Mouse (Mus musculus) heart, embryonic 15.5 days (tissue): ENCODE data around the gene Mgst3. TPM values are rescaled to one million over a fixed set of nuclear protein-coding genes. Genes with fewer than 3 reads are reported as not detected.
"Not testable (repeated sequence)": the region's sequence is repeated elsewhere in the genome, so short reads cannot be mapped to it uniquely, and the experiment has no call there.

ENCODE experiments used
- ATAC-seq: fragments of 200-750 bp; cut with Nextera tagmentation; replicated peaks from 2 replicates; pipeline ENCODE4 v1.8.0; 2017; ENCODE audit warnings: low read depth, moderate TSS enrichment; ENCODE audit not compliant: insufficient number of reproducible peaks, insufficient read depth, low FRiP score
- H3K27ac ChIP-seq: fragments of 300-500 bp; sonication (generic); 2 replicates; pipeline ENCODE4 v1.5.1; 2015; ENCODE audit warnings: mild to moderate bottlenecking, inconsistent platforms
- H3K27me3 ChIP-seq: fragments of 300-500 bp; sonication (generic); 2 replicates; pipeline ENCODE4 v1.6.1; 2015; ENCODE audit warnings: inconsistent platforms
- H3K36me3 ChIP-seq: fragments of 300-500 bp; sonication (generic); 2 replicates; pipeline ENCODE4 v1.6.1; 2015; ENCODE audit warnings: mild to moderate bottlenecking, inconsistent platforms
- H3K4me1 ChIP-seq: fragments of 300-500 bp; sonication (generic); replicated peaks from 2 replicates; pipeline ENCODE4 v1.6.1; 2015; ENCODE audit warnings: inconsistent platforms
- H3K4me2 ChIP-seq: fragments of 300-500 bp; sonication (generic); 2 replicates; pipeline ENCODE4 v1.6.1; 2015; ENCODE audit warnings: inconsistent platforms, mild to moderate bottlenecking, moderate library complexity
- H3K4me3 ChIP-seq: fragments of 300-500 bp; sonication (generic); 2 replicates; pipeline ENCODE4 v1.5.1; 2015; ENCODE audit warnings: mild to moderate bottlenecking, inconsistent platforms
- H3K9ac ChIP-seq: fragments of 300-500 bp; sonication (generic); 2 replicates; pipeline ENCODE4 v1.6.1; 2015; ENCODE audit warnings: mild to moderate bottlenecking, inconsistent platforms
- H3K9me3 ChIP-seq: fragments of 300-500 bp; sonication (generic); replicated peaks from 2 replicates; pipeline ENCODE4 v1.6.1; 2016; ENCODE audit warnings: inconsistent platforms
- WGBS: fragments of 180-500 bp; shearing (Covaris S2); methylation state at CpG from one replicate; pipeline ENCODE4 v1.1.7; 2015; ENCODE audit warnings: mixed read lengths; 5-methylcytosine and 5-hydroxymethylcytosine counted together
- polyA plus RNA-seq: library from polyadenylated mRNA; unstranded; fragments of >200 nt; fragmentation: Nextera tagmentation; extraction: Ambion mirVana; gene quantifications from 2 replicates; pipeline ENCODE4 v1.2.1, GENCODE M21; 2015

Gene Mgst3
- polyA plus RNA-seq, 1 experiment from 2014 or later: 154 TPM

- Histone ChIP-seq H3K36me3 (peaks cover 6% of the 10 kb centered on the region; the same call in 1 of the 2 replicates), H3K9ac (no peak overlapping the region), H3K27me3 (no peaks in the 10 kb centered on the region), H3K4me2 (no peak overlapping the region), H3K4me3 (no peak overlapping the region), H3K27ac (no peak overlapping the region), H3K9me3 (no peaks in the 10 kb centered on the region), H3K4me1 (peaks cover 4% of the 10 kb centered on the region; the same call in 1 of the 2 replicates)
- ATAC-seq: no peak
- 87% methylated on average over 14 of the region's 14 CpGs for WGBS
These were observed 41.2 kb downstream of the Mgst3 start for GRCm38 (mm10) chr1:167352403-167352802.

- Histone ChIP-seq H3K27me3 (no peaks in the 10 kb centered on the region), H3K4me3 (peak overlapping the region; percentile 80), H3K36me3 (peaks cover 5% of the 10 kb centered on the region; the same call in 1 of the 2 replicates), H3K27ac (peak overlapping the region; percentile 80), H3K4me1 (peaks cover 4% of the 10 kb centered on the region; the same call in 1 of the 2 replicates), H3K9me3 (no peaks in the 10 kb centered on the region), H3K4me2 (peak overlapping the region; percentile 88), H3K9ac (peak overlapping the region; percentile 79)
- 30% methylated on average over 13 of the region's 13 CpGs for WGBS
- ATAC-seq: no peak; the same call in 1 of the 2 replicates
These were observed 42.8 kb downstream of the Mgst3 start for GRCm38 (mm10) chr1:167350597-167351415.

- H3K27ac ChIP-seq: peak within 1 kb of the TSS; percentile 80
- H3K36me3 ChIP-seq: 0 out of 2 replicates have a peak, but pooled peaks cover 5% of the 10 kb centered on the region
- peak within 1 kb of the TSS; percentile 80 for H3K4me3 ChIP-seq
- H3K4me1 ChIP-seq: peaks cover 4% of the 10 kb centered on the region; the same call in 1 of the 2 replicates
- H3K27me3 ChIP-seq: no peaks in the 10 kb centered on the region
- peak within 1 kb of the TSS; percentile 88 for H3K4me2 ChIP-seq
- H3K9ac ChIP-seq: peak within 1 kb of the TSS; percentile 79
- WGBS: under 1% methylated on average over 55 of the region's 55 CpGs
- peak; percentile 98 for ATAC-seq
- no peaks in the 10 kb centered on the region for H3K9me3 ChIP-seq
These were observed 43.6 kb downstream of the Mgst3 start, which contains the start of gene Aldh9a1 for GRCm38 (mm10) chr1:167349815-167350596. TSS of gene Aldh9a1 (plus strand) at chr1:167349991.

GRCm38 (mm10) chr1:167349206-167349605, 44.4 kb downstream of the Mgst3 start:
- not testable (repeated sequence) for H3K9ac ChIP-seq, H3K36me3 ChIP-seq, H3K27me3 ChIP-seq, H3K4me3 ChIP-seq, H3K9me3 ChIP-seq, ATAC-seq, H3K4me1 ChIP-seq
- Histone ChIP-seq H3K4me2 (peak overlapping the region; percentile 88), H3K27ac (0 out of 2 replicates have a peak overlapping the region, but pooled peaks have one; percentile 80)
- WGBS: 66% methylated on average over 3 of the region's 3 CpGs

GRCm38 (mm10) chr1:167345994-167346520, 47.6 kb downstream of the Mgst3 start:
- not testable (repeated sequence) for H3K4me3 ChIP-seq, ATAC-seq

GRCm38 (mm10) chr1:167342831-167343230, 50.8 kb downstream of the Mgst3 start:
- no peak for ATAC-seq
- H3K36me3 ChIP-seq: no peaks in the 10 kb centered on the region
- WGBS: 86% methylated on average over 10 of the region's 10 CpGs
- H3K4me2 ChIP-seq: no peak overlapping the region
- H3K27me3 ChIP-seq: peaks cover 4% of the 10 kb centered on the region
- no peaks in the 10 kb centered on the region for H3K9me3 ChIP-seq
- peaks cover 4% of the 10 kb centered on the region; the same call in 1 of the 2 replicates for H3K4me1 ChIP-seq
- H3K27ac ChIP-seq: no peak overlapping the region
- H3K4me3 ChIP-seq: no peak overlapping the region
- H3K9ac ChIP-seq: no peak overlapping the region

More at GRCm38 (mm10) chr1:167345994-167346520, 47.6 kb downstream of the Mgst3 start:
- H3K9ac ChIP-seq, H3K27ac ChIP-seq, H3K27me3 ChIP-seq, H3K4me2 ChIP-seq, H3K36me3 ChIP-seq, H3K4me1 ChIP-seq, H3K9me3 ChIP-seq: not testable (repeated sequence)
- WGBS: 80% methylated on average over 10 of the region's 10 CpGs

- ATAC-seq: no peak
- no peak overlapping the region for H3K4me3 ChIP-seq
These were observed 52.6 kb downstream of the Mgst3 start for GRCm38 (mm10) chr1:167340910-167341528.

GRCm38 (mm10) chr1:167340111-167340787, 53.4 kb downstream of the Mgst3 start:
- H3K27ac ChIP-seq: no peak overlapping the region
- 1% methylated on average over 47 of the region's 47 CpGs for WGBS
- ATAC-seq: peak; percentile 63; the same call in 1 of the 2 replicates
- peak overlapping the region; percentile 92 for H3K4me2 ChIP-seq
- no peaks in the 10 kb centered on the region for H3K36me3 ChIP-seq
- H3K4me1 ChIP-seq: peaks cover 4% of the 10 kb centered on the region; the same call in 1 of the 2 replicates
- no peaks in the 10 kb centered on the region for H3K9me3 ChIP-seq
- peak overlapping the region; percentile 53 for H3K9ac ChIP-seq
- peak overlapping the region; percentile 58 for H3K4me3 ChIP-seq
- peaks cover 4% of the 10 kb centered on the region for H3K27me3 ChIP-seq

More at GRCm38 (mm10) chr1:167340910-167341528, 52.6 kb downstream of the Mgst3 start:
- H3K36me3 ChIP-seq: no peaks in the 10 kb centered on the region
- peaks cover 4% of the 10 kb centered on the region for H3K27me3 ChIP-seq
- no peaks in the 10 kb centered on the region for H3K9me3 ChIP-seq
- H3K4me2 ChIP-seq: peak overlapping the region; percentile 92
- H3K4me1 ChIP-seq: peaks cover 4% of the 10 kb centered on the region; the same call in 1 of the 2 replicates
- H3K9ac ChIP-seq: no peak overlapping the region
- WGBS: 91% methylated on average over 3 of the region's 3 CpGs
- no peak overlapping the region for H3K27ac ChIP-seq

- H3K9ac ChIP-seq: no peak overlapping the region
- no peaks in the 10 kb centered on the region for H3K9me3 ChIP-seq
- peaks cover 4% of the 10 kb centered on the region; the same call in 1 of the 2 replicates for H3K4me1 ChIP-seq
- WGBS: 78% methylated on average over 8 of the region's 9 CpGs
- no peak overlapping the region for H3K4me2 ChIP-seq
- H3K36me3 ChIP-seq: no peaks in the 10 kb centered on the region
- H3K4me3 ChIP-seq: no peak overlapping the region
- no peak overlapping the region for H3K27ac ChIP-seq
- ATAC-seq: no peak
- H3K27me3 ChIP-seq: peaks cover 4% of the 10 kb centered on the region
These were observed 54.4 kb downstream of the Mgst3 start for GRCm38 (mm10) chr1:167339177-167339781.
